Mouse (Mus musculus) fibroblast of lung, adult 2 months (primary cell): ENCODE measurements around the gene Tmed4.

ENCODE experiments used
- DNase-seq: peaks from one replicate; pipeline ENCODE4 v3.0.0-alpha.2; 2011; ENCODE audit warnings: low read depth

Gene Tmed4

GRCm38 (mm10) chr11:6274387-6275093 is at the start of gene Tmed4:
TSS of gene Tmed4 (minus strand) at chr11:6274870.
- DNase-seq: peak; percentile 89

- no peak for DNase-seq
Observed at GRCm38 (mm10) chr11:6323348-6323747, 48.7 kb upstream of the Tmed4 start.

DNA sequence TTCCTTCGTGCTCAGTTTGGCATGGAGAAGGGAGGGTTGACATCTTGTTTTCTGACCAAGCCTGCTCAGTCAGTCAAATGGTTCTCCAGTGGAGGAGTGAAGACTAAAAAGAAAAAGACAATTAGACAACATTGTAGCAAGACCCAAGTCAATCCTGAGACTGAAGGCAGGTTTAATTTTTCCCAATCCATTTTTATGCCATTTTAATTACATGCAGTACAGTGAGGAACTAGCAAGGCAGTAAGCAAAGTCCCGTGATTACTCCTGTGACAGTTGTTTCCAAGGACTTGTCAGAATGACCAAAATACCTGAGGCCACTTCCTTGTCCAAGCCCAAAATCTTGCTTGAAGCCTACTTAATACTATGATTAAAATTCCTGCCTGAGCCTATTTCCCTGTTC is 47.4 kb upstream of the Tmed4 start:
- no peak for DNase-seq

DNA sequence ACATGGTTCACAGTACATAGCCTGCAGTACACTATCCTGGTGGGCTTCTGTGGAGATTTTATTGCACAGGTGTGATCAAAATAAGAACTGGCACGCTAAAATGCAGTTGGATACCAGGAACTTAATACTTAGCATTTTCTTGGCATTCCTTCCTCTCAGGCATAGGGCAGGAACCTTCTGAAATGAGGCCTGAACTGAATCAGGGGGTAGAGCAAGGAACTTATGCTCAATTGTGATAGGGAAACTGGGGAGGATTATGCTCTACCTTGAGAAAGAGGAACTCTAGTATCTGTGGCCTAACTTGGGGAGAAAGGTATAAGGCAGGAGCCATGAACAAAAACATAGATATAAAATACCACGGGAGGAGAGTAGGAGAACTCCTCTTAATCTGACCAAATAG is 44.7 kb upstream of the Tmed4 start:
- no peak for DNase-seq

DNA sequence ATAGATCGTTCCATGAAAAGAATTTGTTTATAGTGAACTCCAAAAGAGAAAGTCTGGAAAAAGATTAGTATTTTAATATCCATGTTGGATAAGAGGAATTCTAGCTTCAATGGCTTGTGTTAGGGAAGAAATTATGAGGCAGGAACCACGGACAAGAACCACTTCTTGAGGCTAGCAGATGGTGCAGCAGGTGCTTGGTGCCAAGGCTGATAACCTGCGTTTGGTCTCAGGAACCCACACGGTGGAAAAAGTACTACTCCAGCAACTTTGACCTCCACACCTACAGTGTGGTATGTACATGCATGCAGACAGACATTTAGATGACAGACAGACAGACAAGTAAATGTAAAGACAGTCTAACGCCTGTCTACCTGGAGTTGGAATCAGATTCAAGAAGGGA is 43.9 kb upstream of the Tmed4 start:
- DNase-seq: no peak

GRCm38 (mm10) chr11:6316821-6317220 is 42.2 kb upstream of the Tmed4 start:
- no peak for DNase-seq

GRCm38 (mm10) chr11:6313874-6314406 is 39.3 kb upstream of the Tmed4 start:
- DNase-seq: no peak

GRCm38 (mm10) chr11:6308181-6308580 is 33.5 kb upstream of the Tmed4 start:
- no peak for DNase-seq

- DNase-seq: no peak
Observed at GRCm38 (mm10) chr11:6305943-6306430, 31.3 kb upstream of the Tmed4 start.

GRCm38 (mm10) chr11:6302793-6303192 is 28.1 kb upstream of the Tmed4 start:
- DNase-seq: no peak

DNA sequence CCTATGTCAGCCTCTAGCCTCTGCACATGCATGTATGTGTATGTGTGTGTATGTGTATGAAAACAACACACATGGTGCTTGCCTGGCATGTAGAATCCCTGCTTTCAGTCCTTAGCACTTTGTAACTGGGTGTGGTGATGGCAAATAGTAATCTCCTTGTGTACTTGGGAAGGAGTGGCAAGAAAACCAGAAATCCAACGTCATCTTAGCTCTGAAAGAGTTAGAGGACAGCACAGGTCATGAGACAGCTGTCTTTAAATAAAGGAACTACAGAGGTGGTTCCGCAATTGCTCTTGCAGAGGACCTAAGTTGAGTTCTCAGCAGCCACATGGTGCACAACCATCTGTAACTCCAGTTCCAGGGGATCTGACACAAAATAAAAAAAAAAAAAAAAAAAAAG is 24.8 kb upstream of the Tmed4 start:
- DNase-seq: no peak

DNA sequence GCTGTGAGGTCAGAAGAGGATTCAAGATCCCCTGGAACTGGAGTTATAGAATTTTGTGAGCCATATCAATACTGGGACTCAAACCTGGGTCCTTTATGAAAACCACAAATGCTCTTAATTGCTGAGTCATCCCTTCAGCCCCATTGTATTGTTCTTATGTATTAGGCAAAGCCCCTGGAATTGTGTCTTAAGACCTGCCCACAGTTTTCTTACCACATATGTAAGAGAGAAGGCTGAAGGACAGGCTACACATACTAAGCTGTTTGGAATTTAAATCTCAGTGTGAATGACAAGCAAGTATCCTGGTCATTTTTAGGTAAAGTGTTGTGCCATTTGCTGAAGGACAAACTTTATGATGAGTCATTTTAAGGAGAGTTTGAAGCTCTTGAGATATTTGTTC is 21.4 kb upstream of the Tmed4 start:
- no peak for DNase-seq

- DNase-seq: no peak
Observed at GRCm38 (mm10) chr11:6294632-6295031, 20.0 kb upstream of the Tmed4 start.

DNA sequence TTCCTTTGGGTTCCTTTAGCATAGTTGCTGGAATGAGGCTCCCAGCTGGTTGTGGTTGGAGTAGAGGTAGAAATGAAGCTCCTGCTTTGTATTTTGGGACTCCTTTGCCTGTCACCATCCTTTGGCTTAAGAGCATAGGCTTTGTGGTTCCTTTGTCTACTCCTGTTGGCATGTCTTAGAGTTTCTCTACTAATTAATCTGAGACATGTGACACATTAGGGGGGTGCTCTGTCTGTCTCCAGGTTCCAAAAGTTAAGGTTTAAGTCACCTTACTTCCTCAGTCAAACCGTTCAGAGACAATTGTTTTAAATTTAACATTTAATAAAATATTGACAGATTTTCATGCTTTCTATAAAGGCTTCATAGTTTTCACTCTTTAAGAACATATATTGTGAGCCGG is 18.9 kb upstream of the Tmed4 start:
- no peak for DNase-seq

DNA sequence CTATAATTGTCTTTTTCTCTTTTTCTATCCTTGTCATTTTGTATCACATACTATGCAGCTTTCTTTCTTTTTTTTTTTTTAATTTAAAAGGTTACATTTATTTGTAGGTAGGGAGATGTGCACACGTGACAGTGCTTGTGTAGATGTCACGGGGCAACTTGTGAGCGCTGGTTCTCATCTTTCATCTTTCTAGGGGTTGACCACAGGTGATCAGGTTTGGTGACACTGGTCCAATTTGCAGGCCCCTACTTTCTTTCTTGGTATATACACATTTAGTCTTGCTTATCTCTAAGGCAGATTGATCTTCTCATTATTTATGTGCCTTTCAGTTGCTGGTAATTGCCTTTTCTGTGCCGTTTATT is 18.3 kb upstream of the Tmed4 start:
- no peak for DNase-seq

DNA sequence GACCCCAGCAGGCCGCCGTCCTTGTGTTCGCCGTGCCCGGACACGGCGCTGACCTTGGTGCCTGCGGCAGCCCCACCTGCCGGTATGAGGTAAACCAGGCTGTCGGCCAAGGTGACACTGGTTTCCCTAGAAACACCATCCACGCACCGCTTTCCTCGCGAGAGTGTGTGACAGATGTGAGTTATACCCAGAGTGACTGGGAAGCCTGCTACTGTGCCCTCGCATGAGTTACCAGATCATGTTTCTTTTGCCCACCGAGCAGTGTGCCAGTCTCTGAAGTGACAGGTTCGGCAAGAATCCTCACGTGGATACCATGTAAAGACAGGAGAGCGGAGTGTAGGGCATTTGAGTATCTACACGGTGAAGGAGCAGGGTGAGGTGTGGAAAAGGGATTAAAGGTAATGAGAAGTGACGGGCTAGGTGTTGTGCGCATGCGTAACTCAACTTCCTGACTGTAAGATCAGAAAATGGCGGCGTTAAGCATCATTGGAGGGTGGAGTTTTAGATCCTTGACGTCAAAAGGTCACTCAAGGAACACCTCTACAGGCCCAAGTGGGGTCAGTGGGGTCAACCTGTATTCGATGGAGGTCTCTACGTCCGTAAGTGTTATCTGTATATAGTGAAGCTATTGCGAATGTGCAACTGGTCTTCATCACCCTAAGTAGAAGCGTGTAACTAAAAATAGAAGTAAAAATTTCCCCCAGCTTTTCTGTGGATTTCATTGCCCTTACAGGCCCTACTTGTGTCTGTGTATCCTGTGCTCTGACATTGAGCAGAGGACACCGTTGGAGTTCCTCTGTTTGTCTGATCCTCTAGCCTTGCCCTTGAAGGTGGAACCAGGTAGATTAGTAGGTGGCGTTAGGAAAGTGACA is 17.7 kb upstream of the Tmed4 start:
- DNase-seq: peak; percentile 64

DNA sequence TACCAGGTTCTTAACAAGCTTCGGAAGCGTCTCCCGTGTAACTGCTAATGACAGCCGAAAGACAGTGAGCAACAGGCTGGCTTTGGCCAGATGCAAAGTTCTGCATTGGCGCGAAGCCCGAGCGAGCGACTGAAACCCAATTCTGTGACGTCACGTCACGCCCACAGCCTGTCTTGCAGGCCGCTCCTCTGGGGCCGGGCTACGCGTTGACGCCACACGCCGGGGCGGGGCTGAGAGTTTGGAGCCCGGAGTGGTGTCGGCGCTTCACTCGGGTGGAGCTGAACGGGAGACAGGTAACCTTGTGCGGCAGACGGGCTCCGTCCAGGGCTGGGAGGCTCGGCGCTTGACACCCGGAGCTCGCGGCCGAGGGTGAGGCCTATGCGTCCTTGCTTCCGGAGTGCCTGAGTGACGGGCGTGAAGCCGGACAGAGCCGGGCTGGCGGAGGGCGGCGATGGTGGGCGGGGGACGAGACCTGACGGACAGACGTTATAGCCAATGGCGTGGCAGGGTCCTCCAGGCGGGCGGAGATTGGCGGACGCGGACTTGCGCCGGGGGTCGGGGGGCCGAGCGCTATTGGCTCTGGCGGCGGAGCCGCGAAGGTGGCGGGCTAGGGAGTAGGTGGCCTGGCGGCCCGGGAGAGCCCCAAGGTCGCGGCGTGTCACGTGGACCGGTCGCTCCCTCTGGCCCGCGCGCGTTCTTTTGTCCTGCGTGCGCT is 16.9 kb upstream of the Tmed4 start, which contains the start of gene Ogdh:
Gene Ogdh, plus strand, starts transcription at position 233 of the 715 bp plus-strand sequence.
- peak; percentile 86 for DNase-seq

DNA sequence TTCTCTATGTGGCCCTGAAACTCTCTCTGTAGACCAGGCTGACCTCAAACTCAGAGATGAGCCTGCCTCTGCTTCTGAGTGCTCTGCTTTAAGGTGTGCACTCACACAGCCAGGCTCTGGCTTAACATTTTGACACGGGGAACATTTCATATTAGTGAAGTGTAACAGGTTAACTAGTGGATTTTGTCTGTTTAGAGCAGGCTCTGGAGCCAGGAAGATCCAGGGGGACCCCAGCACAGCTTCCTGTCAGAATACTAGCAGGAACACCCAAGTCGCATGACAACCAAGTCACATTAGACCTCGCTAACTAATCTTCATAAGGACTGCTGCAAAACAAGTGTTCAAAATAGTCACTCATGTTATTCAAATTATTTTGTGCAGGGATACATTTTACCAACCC is 16.2 kb upstream of the Tmed4 start:
- no peak for DNase-seq

GRCm38 (mm10) chr11:6290138-6290537 is 15.5 kb upstream of the Tmed4 start:
- no peak for DNase-seq

GRCm38 (mm10) chr11:6282940-6283339 is 8.3 kb upstream of the Tmed4 start:
- DNase-seq: no peak

DNA sequence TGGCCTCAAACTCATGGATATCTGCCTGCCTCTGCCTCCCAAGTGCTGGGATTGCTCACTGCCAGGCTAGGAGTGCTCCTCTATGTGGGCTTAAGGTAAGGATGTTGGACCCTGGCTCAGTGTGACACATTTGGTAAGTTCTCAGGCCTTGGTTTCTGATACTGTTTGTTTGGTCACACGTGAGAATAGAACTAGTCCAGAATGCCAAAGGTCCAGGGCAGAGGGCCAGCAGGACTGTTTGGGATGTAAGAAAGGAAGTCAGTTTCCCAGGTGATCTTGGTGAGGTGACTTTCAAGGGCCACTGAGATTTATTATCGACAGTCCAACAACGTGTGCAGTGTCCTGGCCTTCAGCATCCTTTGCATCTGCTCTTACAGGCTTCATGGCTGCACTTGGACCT is 1.8 kb upstream of the Tmed4 start:
- no peak for DNase-seq

DNA sequence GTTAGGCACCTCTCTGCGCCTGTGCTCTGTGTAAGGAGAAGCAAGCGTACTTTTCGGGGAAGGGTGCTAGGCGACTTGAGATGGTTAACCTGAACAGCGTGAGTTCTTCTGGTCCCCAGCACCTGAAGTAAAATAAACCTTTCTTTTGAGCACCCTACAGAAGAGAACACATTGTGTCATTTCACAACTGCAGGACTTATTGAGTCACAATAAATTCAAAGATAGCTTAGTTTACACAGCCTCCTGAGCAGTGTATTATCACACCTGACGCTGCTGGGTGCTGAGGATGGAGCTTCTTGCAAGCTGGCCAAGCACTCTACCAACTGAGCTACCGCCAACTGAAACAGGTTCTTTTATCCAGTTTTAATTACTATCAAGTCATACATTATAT is 419 bp upstream of the Tmed4 start:
- DNase-seq: no peak
